Mouse (Mus musculus) lung, adult 2 months (tissue): ENCODE measurements around the gene Elobl.

ENCODE experiments used
- CTCF ChIP-seq: fragments of 200-500 bp; IDR thresholded peaks from 2 replicates; pipeline ENCODE4 v1.5.1; 2011; ENCODE audit warnings: mild to moderate bottlenecking, low read length, control low read depth; ENCODE audit not compliant: insufficient read depth
- POLR2A ChIP-seq: fragments of 200-500 bp; IDR thresholded peaks from 2 replicates; pipeline ENCODE4 v1.6.1; 2011; ENCODE audit warnings: low read depth, mild to moderate bottlenecking, control low read depth, low read length, borderline replicate concordance; ENCODE audit errors: extremely low read depth

DNA sequence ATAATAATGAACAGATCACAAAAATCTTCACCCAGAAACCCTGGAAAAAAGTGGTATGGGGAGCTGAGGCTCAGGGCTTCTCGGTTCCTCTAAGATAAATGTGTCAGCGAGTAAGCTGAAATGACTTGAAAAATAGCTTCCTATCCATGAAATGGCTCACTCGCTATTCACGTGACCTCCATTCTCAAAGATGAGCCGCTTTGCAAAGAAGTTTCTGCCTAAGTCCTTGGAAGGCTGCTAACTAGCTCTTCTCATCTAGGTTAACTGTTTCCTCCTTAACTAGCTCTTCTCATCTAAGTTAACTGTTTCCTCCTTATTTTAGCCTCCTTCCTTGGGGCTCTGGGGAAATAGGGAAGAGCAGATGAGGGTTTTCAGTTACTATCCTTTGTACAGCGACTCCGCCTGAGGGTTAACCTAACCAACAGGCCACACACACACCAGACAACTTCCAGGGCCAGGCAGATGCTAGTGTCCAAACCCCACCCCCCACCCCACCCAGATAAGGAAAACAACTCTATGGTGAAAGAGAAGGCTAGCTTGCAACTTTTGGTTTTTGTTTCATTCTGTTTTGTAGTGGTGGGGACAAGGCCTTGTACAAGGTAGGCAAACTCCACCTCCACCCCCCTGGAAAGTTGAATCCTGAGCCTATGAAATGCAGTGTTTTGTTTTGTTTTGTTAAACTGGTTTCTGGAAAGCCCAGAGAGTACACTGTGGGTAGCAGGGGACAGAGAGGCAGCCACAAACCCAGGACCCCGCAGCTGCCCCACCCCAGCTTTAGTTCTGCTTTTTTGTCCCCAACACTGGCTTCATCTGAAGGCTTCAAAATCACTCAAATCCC lies 16.7 kb downstream of the Elobl start:
- no peak for TF ChIP-seq POLR2A
- no peak for TF ChIP-seq CTCF
